Mouse (Mus musculus): ENCODE results near the gene Borcs5.

GRCm38 (mm10) chr6:134694498-134694897 is 55.2 kb downstream of the Borcs5 start:
- TF ChIP-seq CTCF (IDR thresholded peaks at IDR 0.05; ENCODE audit: low read depth) (no peak), EP300 (IDR thresholded peaks at IDR 0.05; ENCODE audit: low read depth) (no peak)
